Mouse (Mus musculus) hindlimb bud, embryonic 11.5 days (tissue): ENCODE data around the gene Nsfl1c.

Source experiments
- DNase-seq: peaks from one replicate; pipeline ENCODE4 v3.0.0-alpha.2; 2012; ENCODE audit warnings: low read depth, low spot score; ENCODE audit errors: extremely low spot score

Nsfl1c gene

GRCm38 (mm10) chr2:151543063-151543895, 49.3 kb downstream of the Nsfl1c start:
- DNase-seq: no peak

- DNase-seq: no peak
These were observed 50.7 kb downstream of the Nsfl1c start for GRCm38 (mm10) chr2:151544673-151545072.

GRCm38 (mm10) chr2:151546571-151546970, 52.6 kb downstream of the Nsfl1c start:
- DNase-seq: no peak

GRCm38 (mm10) chr2:151549615-151550121, 55.7 kb downstream of the Nsfl1c start:
- no peak for DNase-seq
